Mouse (Mus musculus): Measurements from ENCODE around the gene Pex3. TPM values are rescaled to one million over a fixed set of nuclear protein-coding genes. Genes with fewer than 3 reads are reported as not detected.

The Pex3 gene
- 69.8 and 81.8 TPM in 2 replicates for polyA plus RNA-seq (2012; rRNA removed)

- no peaks in the 10 kb centered on the region for H3K27me3 ChIP-seq (ENCODE audit: control insufficient read depth, insufficient read depth, low read length)
- H3K4me1 ChIP-seq (ENCODE audit: control insufficient read depth, insufficient read depth, low read length) = no peaks in the 10 kb centered on the region
- peak within 1 kb of the TSS; percentile 91 for H3K27ac ChIP-seq (ENCODE audit: control insufficient read depth, insufficient read depth, low read depth, low read length)
- TF ChIP-seq CTCF (IDR thresholded peaks at IDR 0.05; ENCODE audit: control insufficient read depth, insufficient read depth, insufficient replicate concordance, low read depth, low read length) (no peak), POLR2A (IDR thresholded peaks at IDR 0.05; ENCODE audit: control insufficient read depth, low read depth, low read length) (peak; percentile 80)
- H3K36me3 ChIP-seq (ENCODE audit: control insufficient read depth, insufficient read depth, low read length) = no peaks in the 10 kb centered on the region
- peak within 1 kb of the TSS; percentile 98 for H3K4me3 ChIP-seq (ENCODE audit: control insufficient read depth, low read depth, low read length)
These were observed at the start of gene Pex3, which contains the start of gene Adat2 for GRCm38 (mm10) chr10:13552646-13553497. Pex3 (minus strand) TSS chr10:13553142. Adat2 (plus strand) TSS chr10:13552894.

- H3K36me3 ChIP-seq (ENCODE audit: control insufficient read depth, insufficient read depth, low read length) = no peaks in the 10 kb centered on the region
- no peaks in the 10 kb centered on the region for H3K4me1 ChIP-seq (ENCODE audit: control insufficient read depth, insufficient read depth, low read length)
- no peak overlapping the region for H3K4me3 ChIP-seq (ENCODE audit: control insufficient read depth, low read depth, low read length)
- no peaks in the 10 kb centered on the region for H3K27me3 ChIP-seq (ENCODE audit: control insufficient read depth, insufficient read depth, low read length)
- H3K27ac ChIP-seq (ENCODE audit: control insufficient read depth, insufficient read depth, low read depth, low read length) = no peak overlapping the region
- TF ChIP-seq POLR2A (IDR thresholded peaks at IDR 0.05; ENCODE audit: control insufficient read depth, low read depth, low read length) = no peak
- TF ChIP-seq CTCF (IDR thresholded peaks at IDR 0.05; ENCODE audit: control insufficient read depth, insufficient read depth, insufficient replicate concordance, low read depth, low read length) = no peak
These were observed 48.0 kb upstream of the Pex3 start for GRCm38 (mm10) chr10:13600926-13601325.

GRCm38 (mm10) chr10:13597491-13597890, 44.5 kb upstream of the Pex3 start:
- Histone ChIP-seq H3K27me3 (ENCODE audit: control insufficient read depth, insufficient read depth, low read length) (no peaks in the 10 kb centered on the region), H3K27ac (ENCODE audit: control insufficient read depth, insufficient read depth, low read depth, low read length) (no peak overlapping the region)
- no peak for TF ChIP-seq CTCF (IDR thresholded peaks at IDR 0.05; ENCODE audit: control insufficient read depth, insufficient read depth, insufficient replicate concordance, low read depth, low read length)
- no peak for TF ChIP-seq POLR2A (IDR thresholded peaks at IDR 0.05; ENCODE audit: control insufficient read depth, low read depth, low read length)

GRCm38 (mm10) chr10:13596866-13597265, 43.9 kb upstream of the Pex3 start:
- TF ChIP-seq POLR2A (IDR thresholded peaks at IDR 0.05; ENCODE audit: control insufficient read depth, low read depth, low read length) (no peak), CTCF (IDR thresholded peaks at IDR 0.05; ENCODE audit: control insufficient read depth, insufficient read depth, insufficient replicate concordance, low read depth, low read length) (no peak)
- no peaks in the 10 kb centered on the region for H3K4me1 ChIP-seq (ENCODE audit: control insufficient read depth, insufficient read depth, low read length)
- H3K36me3 ChIP-seq (ENCODE audit: control insufficient read depth, insufficient read depth, low read length) = no peaks in the 10 kb centered on the region
- no peaks in the 10 kb centered on the region for H3K27me3 ChIP-seq (ENCODE audit: control insufficient read depth, insufficient read depth, low read length)
- no peak overlapping the region for H3K27ac ChIP-seq (ENCODE audit: control insufficient read depth, insufficient read depth, low read depth, low read length)
- no peak overlapping the region for H3K4me3 ChIP-seq (ENCODE audit: control insufficient read depth, low read depth, low read length)

More at GRCm38 (mm10) chr10:13597491-13597890, 44.5 kb upstream of the Pex3 start:
- Histone ChIP-seq H3K4me3 (ENCODE audit: control insufficient read depth, low read depth, low read length) (no peak overlapping the region), H3K4me1 (ENCODE audit: control insufficient read depth, insufficient read depth, low read length) (no peaks in the 10 kb centered on the region), H3K36me3 (ENCODE audit: control insufficient read depth, insufficient read depth, low read length) (no peaks in the 10 kb centered on the region)

GRCm38 (mm10) chr10:13596073-13596472, 43.1 kb upstream of the Pex3 start:
- Histone ChIP-seq H3K4me1 (ENCODE audit: control insufficient read depth, insufficient read depth, low read length) (no peaks in the 10 kb centered on the region), H3K4me3 (ENCODE audit: control insufficient read depth, low read depth, low read length) (no peak overlapping the region), H3K36me3 (ENCODE audit: control insufficient read depth, insufficient read depth, low read length) (no peaks in the 10 kb centered on the region), H3K27me3 (ENCODE audit: control insufficient read depth, insufficient read depth, low read length) (no peaks in the 10 kb centered on the region), H3K27ac (ENCODE audit: control insufficient read depth, insufficient read depth, low read depth, low read length) (no peak overlapping the region)
- TF ChIP-seq CTCF (IDR thresholded peaks at IDR 0.05; ENCODE audit: control insufficient read depth, insufficient read depth, insufficient replicate concordance, low read depth, low read length) (no peak), POLR2A (IDR thresholded peaks at IDR 0.05; ENCODE audit: control insufficient read depth, low read depth, low read length) (no peak)

DNA sequence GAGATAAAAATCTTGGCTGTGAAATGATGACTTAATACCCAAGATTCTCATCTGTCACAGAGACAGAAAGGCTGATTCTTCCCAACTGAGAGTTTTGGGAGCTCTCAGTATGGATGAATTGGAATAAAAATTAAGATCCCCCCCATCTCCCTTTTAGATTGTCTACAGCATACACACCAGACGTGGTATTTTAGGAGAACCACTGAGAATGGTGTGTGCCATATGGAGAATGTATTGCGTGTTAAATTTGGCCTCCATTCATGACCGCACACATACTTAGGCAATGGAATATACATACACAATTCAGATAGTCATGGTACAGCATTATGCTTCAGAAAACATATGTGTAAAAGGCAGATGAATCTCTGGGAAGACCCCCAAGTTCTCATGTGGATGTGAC, 40.6 kb upstream of the Pex3 start:
- H3K4me3 ChIP-seq (ENCODE audit: control insufficient read depth, low read depth, low read length) = no peak overlapping the region
- TF ChIP-seq POLR2A (IDR thresholded peaks at IDR 0.05; ENCODE audit: control insufficient read depth, low read depth, low read length) = no peak
- no peak for TF ChIP-seq CTCF (IDR thresholded peaks at IDR 0.05; ENCODE audit: control insufficient read depth, insufficient read depth, insufficient replicate concordance, low read depth, low read length)
- H3K27ac ChIP-seq (ENCODE audit: control insufficient read depth, insufficient read depth, low read depth, low read length) = no peak overlapping the region
- no peaks in the 10 kb centered on the region for H3K36me3 ChIP-seq (ENCODE audit: control insufficient read depth, insufficient read depth, low read length)
- H3K4me1 ChIP-seq (ENCODE audit: control insufficient read depth, insufficient read depth, low read length) = no peaks in the 10 kb centered on the region
- no peaks in the 10 kb centered on the region for H3K27me3 ChIP-seq (ENCODE audit: control insufficient read depth, insufficient read depth, low read length)

- no peak for TF ChIP-seq CTCF (IDR thresholded peaks at IDR 0.05; ENCODE audit: control insufficient read depth, insufficient read depth, insufficient replicate concordance, low read depth, low read length)
- TF ChIP-seq POLR2A (IDR thresholded peaks at IDR 0.05; ENCODE audit: control insufficient read depth, low read depth, low read length) = no peak
- no peaks in the 10 kb centered on the region for H3K27me3 ChIP-seq (ENCODE audit: control insufficient read depth, insufficient read depth, low read length)
- no peaks in the 10 kb centered on the region for H3K4me1 ChIP-seq (ENCODE audit: control insufficient read depth, insufficient read depth, low read length)
- H3K4me3 ChIP-seq (ENCODE audit: control insufficient read depth, low read depth, low read length) = no peak overlapping the region
- H3K27ac ChIP-seq (ENCODE audit: control insufficient read depth, insufficient read depth, low read depth, low read length) = no peak overlapping the region
- H3K36me3 ChIP-seq (ENCODE audit: control insufficient read depth, insufficient read depth, low read length) = no peaks in the 10 kb centered on the region
These were observed 39.3 kb upstream of the Pex3 start for GRCm38 (mm10) chr10:13592196-13592595.
